Mouse (Mus musculus): ENCODE data around the gene Sdccag8. TPM values are rescaled to one million over a fixed set of nuclear protein-coding genes. Genes with fewer than 3 reads are reported as not detected.

Gene Sdccag8
- polyA plus RNA-seq, 1 experiment from 2014 or later, result 25.2 TPM

- WGBS, result 90% methylated on average over 2 of the region's 2 CpGs
- H3K4me1 ChIP-seq (replicated peaks; ENCODE audit: control insufficient read depth, insufficient read depth, low read length), result peaks cover 13% of the 10 kb centered on the region
Observed at GRCm38 (mm10) chr1:176981511-176981910, 167.1 kb downstream of the Sdccag8 start.

GRCm38 (mm10) chr1:176982671-176983070 is 168.2 kb downstream of the Sdccag8 start:
- 83% methylated on average over 8 of the region's 8 CpGs for WGBS
- ATAC-seq (ENCODE audit: low FRiP score) (no peak), DNase-seq (ENCODE audit: low spot score) (no peak)
- no peak overlapping the region for H3K4me2 ChIP-seq (replicated peaks)
- H3K27ac ChIP-seq, result no peak overlapping the region
- H3K4me1 ChIP-seq (replicated peaks; ENCODE audit: control insufficient read depth, insufficient read depth, low read length), result peaks cover 14% of the 10 kb centered on the region
- no peak overlapping the region for H3K9ac ChIP-seq
- H3K9me3 ChIP-seq (ENCODE audit: control insufficient read depth, low read length), result no peaks in the 10 kb centered on the region
- H3K4me3 ChIP-seq (replicated peaks; ENCODE audit: low read length), result no peak overlapping the region
- no peaks in the 10 kb centered on the region for H3K27me3 ChIP-seq (ENCODE audit: control insufficient read depth, insufficient read depth, low read length)
- no peaks in the 10 kb centered on the region for H3K36me3 ChIP-seq (replicated peaks; ENCODE audit: control insufficient read depth, insufficient read depth)

More at GRCm38 (mm10) chr1:176981511-176981910, 167.1 kb downstream of the Sdccag8 start:
- ATAC-seq (ENCODE audit: low FRiP score) (no peak), DNase-seq (ENCODE audit: low spot score) (no peak)
- no peaks in the 10 kb centered on the region for H3K9me3 ChIP-seq (ENCODE audit: control insufficient read depth, low read length)
- H3K9ac ChIP-seq, result no peak overlapping the region
- H3K4me2 ChIP-seq (replicated peaks), result no peak overlapping the region
- no peaks in the 10 kb centered on the region for H3K27me3 ChIP-seq (ENCODE audit: control insufficient read depth, insufficient read depth, low read length)
- no peaks in the 10 kb centered on the region for H3K36me3 ChIP-seq (replicated peaks; ENCODE audit: control insufficient read depth, insufficient read depth)
- H3K27ac ChIP-seq, result no peak overlapping the region
- H3K4me3 ChIP-seq (replicated peaks; ENCODE audit: low read length), result no peak overlapping the region

GRCm38 (mm10) chr1:176985691-176986090 is 171.2 kb downstream of the Sdccag8 start:
- H3K4me1 ChIP-seq (replicated peaks; ENCODE audit: control insufficient read depth, insufficient read depth, low read length), result peaks cover 14% of the 10 kb centered on the region
- DNase-seq (ENCODE audit: low spot score), result no peak

GRCm38 (mm10) chr1:176986275-176986674 is 171.8 kb downstream of the Sdccag8 start:
- no peaks in the 10 kb centered on the region for H3K36me3 ChIP-seq (replicated peaks; ENCODE audit: control insufficient read depth, insufficient read depth)
- H3K9ac ChIP-seq, result no peak overlapping the region
- DNase-seq (ENCODE audit: low spot score), result no peak
- H3K9me3 ChIP-seq (ENCODE audit: control insufficient read depth, low read length), result no peaks in the 10 kb centered on the region
- peaks cover 14% of the 10 kb centered on the region for H3K4me1 ChIP-seq (replicated peaks; ENCODE audit: control insufficient read depth, insufficient read depth, low read length)
- no peak for ATAC-seq (ENCODE audit: low FRiP score)
- 40% methylated on average over 6 of the region's 6 CpGs for WGBS
- H3K4me3 ChIP-seq (replicated peaks; ENCODE audit: low read length), result no peak overlapping the region
- no peak overlapping the region for H3K27ac ChIP-seq
- no peaks in the 10 kb centered on the region for H3K27me3 ChIP-seq (ENCODE audit: control insufficient read depth, insufficient read depth, low read length)
- H3K4me2 ChIP-seq (replicated peaks), result no peak overlapping the region

More at GRCm38 (mm10) chr1:176985691-176986090, 171.2 kb downstream of the Sdccag8 start:
- WGBS, result 59% methylated on average over 6 of the region's 6 CpGs
- Histone ChIP-seq H3K4me2 (replicated peaks) (no peak overlapping the region), H3K27ac (no peak overlapping the region), H3K9me3 (ENCODE audit: control insufficient read depth, low read length) (no peaks in the 10 kb centered on the region), H3K9ac (no peak overlapping the region), H3K27me3 (ENCODE audit: control insufficient read depth, insufficient read depth, low read length) (no peaks in the 10 kb centered on the region), H3K36me3 (replicated peaks; ENCODE audit: control insufficient read depth, insufficient read depth) (no peaks in the 10 kb centered on the region), H3K4me3 (replicated peaks; ENCODE audit: low read length) (no peak overlapping the region)
- ATAC-seq (ENCODE audit: low FRiP score), result no peak

GRCm38 (mm10) chr1:176986990-176987740 is 172.7 kb downstream of the Sdccag8 start:
- no peaks in the 10 kb centered on the region for H3K36me3 ChIP-seq (replicated peaks; ENCODE audit: control insufficient read depth, insufficient read depth)
- WGBS, result 63% methylated on average over 6 of the region's 6 CpGs
- ATAC-seq (ENCODE audit: low FRiP score), result no peak
- H3K9me3 ChIP-seq (ENCODE audit: control insufficient read depth, low read length), result no peaks in the 10 kb centered on the region
- H3K27ac ChIP-seq, result no peak overlapping the region
- DNase-seq (ENCODE audit: low spot score), result peak; percentile 58
- H3K4me3 ChIP-seq (replicated peaks; ENCODE audit: low read length), result no peak overlapping the region
- H3K4me1 ChIP-seq (replicated peaks; ENCODE audit: control insufficient read depth, insufficient read depth, low read length), result peaks cover 12% of the 10 kb centered on the region
- H3K27me3 ChIP-seq (ENCODE audit: control insufficient read depth, insufficient read depth, low read length), result no peaks in the 10 kb centered on the region
- H3K9ac ChIP-seq, result no peak overlapping the region
- no peak overlapping the region for H3K4me2 ChIP-seq (replicated peaks)

- H3K27me3 ChIP-seq (ENCODE audit: control insufficient read depth, insufficient read depth, low read length), result no peaks in the 10 kb centered on the region
- H3K4me1 ChIP-seq (replicated peaks; ENCODE audit: control insufficient read depth, insufficient read depth, low read length), result peaks cover 26% of the 10 kb centered on the region
- no peak overlapping the region for H3K9ac ChIP-seq
- H3K4me2 ChIP-seq (replicated peaks), result no peak overlapping the region
- no peaks in the 10 kb centered on the region for H3K9me3 ChIP-seq (ENCODE audit: control insufficient read depth, low read length)
- no peaks in the 10 kb centered on the region for H3K36me3 ChIP-seq (replicated peaks; ENCODE audit: control insufficient read depth, insufficient read depth)
- 94% methylated on average over 4 of the region's 4 CpGs for WGBS
- H3K27ac ChIP-seq, result no peak overlapping the region
- ATAC-seq (ENCODE audit: low FRiP score) (no peak), DNase-seq (ENCODE audit: low spot score) (no peak)
- no peak overlapping the region for H3K4me3 ChIP-seq (replicated peaks; ENCODE audit: low read length)
Observed at GRCm38 (mm10) chr1:176991473-176991872, 177.0 kb downstream of the Sdccag8 start.

GRCm38 (mm10) chr1:176992517-176992916 is 178.1 kb downstream of the Sdccag8 start:
- no peak overlapping the region for H3K9ac ChIP-seq
- no peaks in the 10 kb centered on the region for H3K27me3 ChIP-seq (ENCODE audit: control insufficient read depth, insufficient read depth, low read length)
- H3K4me3 ChIP-seq (replicated peaks; ENCODE audit: low read length), result no peak overlapping the region
- no peaks in the 10 kb centered on the region for H3K36me3 ChIP-seq (replicated peaks; ENCODE audit: control insufficient read depth, insufficient read depth)
- no peak overlapping the region for H3K27ac ChIP-seq
- no peaks in the 10 kb centered on the region for H3K9me3 ChIP-seq (ENCODE audit: control insufficient read depth, low read length)
- no peak overlapping the region for H3K4me2 ChIP-seq (replicated peaks)
- 37% methylated on average over 8 of the region's 8 CpGs for WGBS
- DNase-seq (ENCODE audit: low spot score) (no peak), ATAC-seq (ENCODE audit: low FRiP score) (no peak)
- peaks cover 35% of the 10 kb centered on the region for H3K4me1 ChIP-seq (replicated peaks; ENCODE audit: control insufficient read depth, insufficient read depth, low read length)

- Histone ChIP-seq H3K27ac (peak overlapping the region; percentile 60), H3K27me3 (ENCODE audit: control insufficient read depth, insufficient read depth, low read length) (no peaks in the 10 kb centered on the region), H3K4me2 (replicated peaks) (no peak overlapping the region), H3K4me1 (replicated peaks; ENCODE audit: control insufficient read depth, insufficient read depth, low read length) (peaks cover 42% of the 10 kb centered on the region), H3K4me3 (replicated peaks; ENCODE audit: low read length) (no peak overlapping the region), H3K9ac (no peak overlapping the region), H3K36me3 (replicated peaks; ENCODE audit: control insufficient read depth, insufficient read depth) (no peaks in the 10 kb centered on the region), H3K9me3 (ENCODE audit: control insufficient read depth, low read length) (no peaks in the 10 kb centered on the region)
- no peak for ATAC-seq (ENCODE audit: low FRiP score)
- 70% methylated on average over 18 of the region's 18 CpGs for WGBS
- DNase-seq (ENCODE audit: low spot score), result no peak
Observed at GRCm38 (mm10) chr1:176993141-176994010, 178.9 kb downstream of the Sdccag8 start.

GRCm38 (mm10) chr1:176994087-176994486 is 179.6 kb downstream of the Sdccag8 start:
- H3K4me1 ChIP-seq (replicated peaks; ENCODE audit: control insufficient read depth, insufficient read depth, low read length), result peaks cover 47% of the 10 kb centered on the region
- 0 out of 2 replicates have a peak overlapping the region, but pooled peaks have one; percentile 6 for H3K9ac ChIP-seq
- ATAC-seq (ENCODE audit: low FRiP score), result peak; percentile 73
- H3K9me3 ChIP-seq (ENCODE audit: control insufficient read depth, low read length), result no peaks in the 10 kb centered on the region
- H3K27me3 ChIP-seq (ENCODE audit: control insufficient read depth, insufficient read depth, low read length), result no peaks in the 10 kb centered on the region
- peak overlapping the region; percentile 60 for H3K27ac ChIP-seq
- WGBS, result 7% methylated on average over 7 of the region's 7 CpGs
- no peak overlapping the region for H3K4me3 ChIP-seq (replicated peaks; ENCODE audit: low read length)
- no peaks in the 10 kb centered on the region for H3K36me3 ChIP-seq (replicated peaks; ENCODE audit: control insufficient read depth, insufficient read depth)
- peak; percentile 48 for DNase-seq (ENCODE audit: low spot score)
- no peak overlapping the region for H3K4me2 ChIP-seq (replicated peaks)

Measured in hindbrain, embryonic 14.5 days (tissue).